Mouse (Mus musculus): ENCODE results near the gene Ankrd17. TPM values are rescaled to one million over a fixed set of nuclear protein-coding genes. Genes with fewer than 3 reads are reported as not detected.

Ankrd17 gene
- polyA plus RNA-seq (2014; fragmentation: Illumina TruSeq; extraction: RNeasy Lipid Tissue Mini Kit (QIAGEN cat#74804); ENCODE audit: low read depth, low replicate concordance), result 254 TPM

DNA sequence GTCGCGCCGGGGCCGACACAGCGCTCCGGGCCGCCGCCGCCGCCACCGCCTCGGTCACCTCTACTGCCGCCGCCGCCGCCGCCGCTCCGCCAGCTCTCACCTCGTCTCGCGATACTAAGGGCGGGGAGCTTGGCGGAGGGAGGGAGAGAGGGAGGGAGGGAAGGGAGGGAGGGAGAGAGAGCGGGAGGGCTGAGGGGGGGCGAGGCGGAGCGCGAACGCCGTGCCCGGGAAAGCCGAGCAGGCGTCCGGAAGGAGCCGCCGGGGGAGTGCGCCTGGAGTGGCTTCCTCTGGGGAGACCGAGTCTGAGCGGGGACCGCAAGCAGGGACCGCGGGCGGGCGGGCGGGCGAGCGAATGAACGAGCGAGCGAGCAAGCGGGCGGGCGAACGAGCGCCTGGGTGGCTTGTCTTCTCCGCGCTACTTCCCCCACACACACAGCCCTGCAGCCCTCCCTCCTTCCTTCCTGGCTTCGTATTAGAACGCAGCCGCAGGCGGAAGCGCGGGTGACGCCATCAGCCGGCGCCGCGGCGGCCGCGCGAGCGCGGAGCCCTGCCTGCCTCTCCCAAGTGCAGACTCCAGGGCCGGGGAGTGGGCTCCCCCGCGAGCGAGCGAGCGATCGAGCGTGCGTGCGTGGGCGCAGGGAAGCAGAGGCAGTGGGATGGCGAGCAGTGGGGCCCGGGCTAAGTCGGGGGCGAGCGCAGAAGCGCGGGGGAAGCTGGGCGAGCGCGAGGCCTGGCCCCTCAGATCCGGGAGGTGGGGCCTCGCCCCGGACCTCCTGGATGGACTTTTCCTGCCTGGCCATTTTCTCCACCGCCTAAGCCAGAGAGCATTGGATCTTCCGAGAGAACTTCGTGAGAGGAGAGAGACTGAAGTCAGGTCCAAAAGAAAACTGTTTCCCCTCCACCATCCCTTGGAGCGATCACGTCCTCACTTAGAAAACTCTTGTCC, at the start of gene Ankrd17:
Gene Ankrd17, minus strand, starts transcription at position 457 of the 946 bp plus-strand sequence.

DNA sequence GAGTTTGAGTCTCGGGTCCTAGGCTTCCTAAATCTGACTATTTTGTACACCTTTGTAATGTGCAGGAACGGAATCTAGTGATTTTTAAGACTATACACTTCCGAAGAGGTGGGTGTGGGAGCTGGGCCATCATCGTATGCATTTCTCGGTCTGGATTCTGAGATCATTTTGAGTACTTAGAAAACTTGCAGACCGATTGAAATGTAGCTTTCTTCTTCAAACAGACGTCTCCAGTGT, 608 bp upstream of the Ankrd17 start, which contains the start of gene Gm9958:
Gene Gm9958, plus strand, starts transcription at position 138 of the 237 bp plus-strand sequence.

DNA sequence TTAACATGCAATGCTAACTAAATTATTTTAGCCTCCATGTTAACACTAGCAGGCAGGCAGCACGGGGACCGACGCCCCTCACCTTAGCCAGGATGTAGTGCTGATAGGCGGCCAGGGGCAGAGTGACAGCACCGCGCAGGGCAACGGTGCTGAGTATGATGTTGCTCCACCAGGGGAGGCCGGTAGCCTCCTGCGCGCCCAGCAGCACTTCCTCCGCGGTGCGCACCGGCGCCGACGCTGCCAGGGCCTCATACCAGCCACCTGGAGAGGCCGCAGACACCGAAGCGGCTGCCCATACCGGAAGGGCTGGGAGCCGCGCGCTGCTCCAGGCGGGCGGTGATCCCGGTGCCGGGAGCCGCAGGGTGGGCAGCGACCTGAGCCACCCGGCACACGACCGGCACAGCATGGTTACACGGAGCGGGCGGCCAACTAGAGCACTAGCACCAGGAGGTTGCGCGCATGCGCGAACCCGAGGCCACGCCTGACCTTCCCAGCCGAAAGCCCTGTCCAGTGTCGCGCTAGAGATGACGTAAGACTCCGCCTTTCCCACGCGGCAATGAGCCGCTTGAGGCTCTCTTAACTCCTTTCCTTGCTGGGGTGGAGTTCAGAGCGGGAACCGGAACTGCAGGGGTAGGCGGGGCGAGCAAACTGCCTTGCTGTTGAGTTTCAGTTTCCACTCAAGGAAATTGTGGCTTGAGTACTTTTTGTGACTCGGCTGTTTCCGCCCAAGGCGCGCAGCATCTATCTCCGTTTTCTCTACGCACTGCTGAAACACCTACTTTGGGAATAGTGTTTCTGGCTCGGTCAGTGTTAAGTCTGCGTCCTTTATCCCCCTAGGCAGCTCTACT, 142.6 kb downstream of the Ankrd17 start, which contains the start of gene Cox18:
Gene Cox18, minus strand, starts transcription at position 468 of the 848 bp plus-strand sequence.

Other genes with a start within 250 kb of the Ankrd17 start
- gene Cox18, start 142.6 kb downstream of the Ankrd17 start, polyA plus RNA-seq (2014; fragmentation: Illumina TruSeq; extraction: RNeasy Lipid Tissue Mini Kit (QIAGEN cat#74804); ENCODE audit: low read depth, low replicate concordance), result 69.3 TPM
- gene Gm9958, start 627 bp upstream of the Ankrd17 start, polyA plus RNA-seq (2014; fragmentation: Illumina TruSeq; extraction: RNeasy Lipid Tissue Mini Kit (QIAGEN cat#74804); ENCODE audit: low read depth, low replicate concordance), result 6.2 TPM
- 1.1 TPM for gene Alb, start 94.3 kb upstream of the Ankrd17 start, polyA plus RNA-seq (2014; fragmentation: Illumina TruSeq; extraction: RNeasy Lipid Tissue Mini Kit (QIAGEN cat#74804); ENCODE audit: low read depth, low replicate concordance)
- not detected for gene Afp, start 124.2 kb upstream of the Ankrd17 start, polyA plus RNA-seq (2014; fragmentation: Illumina TruSeq; extraction: RNeasy Lipid Tissue Mini Kit (QIAGEN cat#74804); ENCODE audit: low read depth, low replicate concordance)
- gene Afm, start 152.4 kb upstream of the Ankrd17 start, polyA plus RNA-seq (2014; fragmentation: Illumina TruSeq; extraction: RNeasy Lipid Tissue Mini Kit (QIAGEN cat#74804); ENCODE audit: low read depth, low replicate concordance), result not detected
- not detected for gene 5830473C10Rik, start 194.5 kb upstream of the Ankrd17 start, polyA plus RNA-seq (2014; fragmentation: Illumina TruSeq; extraction: RNeasy Lipid Tissue Mini Kit (QIAGEN cat#74804); ENCODE audit: low read depth, low replicate concordance)

Measured in adrenal gland, adult 10 weeks (tissue).